Mouse (Mus musculus) limb, embryonic 13.5 days (tissue): Measurements from ENCODE around the gene Atxn2l. TPM values are rescaled to one million over a fixed set of nuclear protein-coding genes. Genes with fewer than 3 reads are reported as not detected.
A peak's percentile ranks its signal among the peaks of the same experiment; 100 is the strongest.

ENCODE experiments used
- ATAC-seq: fragments of 200-750 bp; cut with Nextera tagmentation; 2 replicates; pipeline ENCODE4 v1.8.0; 2017; ENCODE audit warnings: low read depth, moderate number of reproducible peaks, moderate TSS enrichment; ENCODE audit not compliant: low FRiP score
- H3K27ac ChIP-seq: fragments of 300-500 bp; sonication (generic); 2 replicates; pipeline ENCODE4 v1.5.1; 2015; ENCODE audit warnings: inconsistent platforms, mild to moderate bottlenecking, moderate library complexity
- H3K27me3 ChIP-seq: fragments of 300-500 bp; sonication (generic); 2 replicates; pipeline ENCODE4 v1.6.1; 2015; ENCODE audit warnings: mild to moderate bottlenecking, inconsistent platforms
- H3K36me3 ChIP-seq: fragments of 300-500 bp; sonication (generic); 2 replicates; pipeline ENCODE4 v1.6.1; 2015; ENCODE audit warnings: inconsistent platforms, mild to moderate bottlenecking, moderate library complexity
- H3K4me1 ChIP-seq: fragments of 300-500 bp; sonication (generic); 2 replicates; pipeline ENCODE4 v1.6.1; 2015; ENCODE audit warnings: inconsistent platforms
- H3K4me2 ChIP-seq: fragments of 300-500 bp; sonication (generic); replicated peaks from 2 replicates; pipeline ENCODE4 v1.6.1; 2015; ENCODE audit warnings: inconsistent platforms, mild to moderate bottlenecking, moderate library complexity
- H3K4me3 ChIP-seq: fragments of 300-500 bp; sonication (generic); 2 replicates; pipeline ENCODE4 v1.5.1; 2015; ENCODE audit warnings: moderate library complexity, mild to moderate bottlenecking, inconsistent platforms
- H3K9ac ChIP-seq: fragments of 300-500 bp; sonication (generic); 2 replicates; pipeline ENCODE4 v1.6.1; 2015; ENCODE audit warnings: mild to moderate bottlenecking, inconsistent platforms
- H3K9me3 ChIP-seq: fragments of 300-500 bp; sonication (generic); 2 replicates; pipeline ENCODE4 v1.6.1; 2016; ENCODE audit warnings: inconsistent platforms
- WGBS: fragments of 180-500 bp; shearing (Covaris S2); methylation state at CpG from one replicate; pipeline ENCODE4 v1.1.7; 2015; 5-methylcytosine and 5-hydroxymethylcytosine counted together
- polyA plus RNA-seq: library from polyadenylated mRNA; unstranded; fragments of >200 nt; fragmentation: Nextera tagmentation; extraction: Ambion mirVana; gene quantifications from 2 replicates; pipeline ENCODE4 v1.2.1, GENCODE M21; 2015

The Atxn2l gene
- polyA plus RNA-seq, 1 experiment from 2014 or later = 51.8 TPM

DNA sequence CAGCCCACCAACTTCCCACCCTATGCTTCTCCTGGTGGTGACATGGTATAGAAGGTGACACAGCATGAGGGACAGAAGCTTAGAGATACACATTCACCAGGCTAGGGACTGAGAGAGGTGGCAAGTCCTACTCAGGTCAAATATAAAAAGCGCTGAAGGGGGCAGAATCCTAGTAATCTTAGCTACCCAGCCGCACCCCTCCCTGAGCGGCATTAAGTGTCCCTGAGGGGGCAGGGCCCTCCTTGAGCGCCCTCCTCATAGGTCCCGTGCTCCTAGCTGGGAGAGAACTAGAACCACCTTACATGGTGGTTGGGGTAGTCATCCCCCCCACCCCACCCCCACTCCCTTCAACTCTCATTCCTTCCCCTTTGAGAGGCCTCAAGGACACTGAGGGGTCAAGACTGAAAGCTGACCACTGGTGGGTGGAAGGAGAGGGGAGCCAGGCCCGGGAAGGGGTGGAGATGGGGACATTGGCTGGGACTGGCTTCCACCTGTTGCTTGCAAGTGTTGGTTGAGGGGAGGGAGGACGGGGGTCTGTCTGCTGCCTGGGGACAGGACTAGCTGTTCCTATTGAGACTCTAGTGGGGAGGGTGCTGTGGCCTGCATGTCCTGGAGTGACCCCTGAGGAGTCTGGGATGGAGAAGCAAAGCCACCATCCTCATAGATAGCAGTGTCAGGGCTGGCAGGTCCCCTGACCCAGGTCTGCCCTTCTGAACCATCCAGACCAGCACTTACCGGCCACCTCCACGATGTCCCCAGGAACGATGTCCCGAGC is 44.2 kb downstream of the Atxn2l start:
- 80% methylated on average over 11 of the region's 11 CpGs for WGBS
- no peak overlapping the region for H3K27ac ChIP-seq
- H3K4me3 ChIP-seq = no peak overlapping the region
- no peak for ATAC-seq
- peaks cover 22% of the 10 kb centered on the region for H3K4me1 ChIP-seq
- no peak overlapping the region for H3K9ac ChIP-seq
- H3K9me3 ChIP-seq = no peaks in the 10 kb centered on the region
- H3K4me2 ChIP-seq = peak overlapping the region; percentile 14; the same call in 1 of the 2 replicates
- H3K36me3 ChIP-seq = no peaks in the 10 kb centered on the region
- H3K27me3 ChIP-seq = no peaks in the 10 kb centered on the region

DNA sequence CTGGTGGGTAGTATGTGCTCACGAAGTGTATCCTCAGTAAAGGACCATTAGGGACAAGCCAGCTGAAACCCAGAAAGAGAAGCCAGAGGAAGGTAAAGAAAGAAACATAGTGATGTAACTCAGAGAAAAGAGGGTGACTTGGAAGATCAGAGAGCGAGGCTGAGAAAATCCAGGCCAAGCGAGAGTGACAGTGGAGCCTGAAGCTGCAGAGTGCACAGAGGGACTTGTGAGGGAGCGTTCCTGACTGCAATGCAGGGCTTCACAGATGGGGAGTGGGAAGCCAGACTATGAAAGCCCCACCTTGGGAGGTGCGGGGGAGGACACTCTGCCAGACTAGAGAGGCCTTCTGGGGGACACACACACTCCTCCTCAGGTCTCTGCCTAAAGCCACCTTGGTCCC is 45.0 kb downstream of the Atxn2l start:
- WGBS = 77% methylated on average over 5 of the region's 5 CpGs
- no peaks in the 10 kb centered on the region for H3K36me3 ChIP-seq
- peaks cover 14% of the 10 kb centered on the region for H3K4me1 ChIP-seq
- no peak overlapping the region for H3K9ac ChIP-seq
- ATAC-seq = no peak
- no peak overlapping the region for H3K4me3 ChIP-seq
- H3K27me3 ChIP-seq = no peaks in the 10 kb centered on the region
- H3K9me3 ChIP-seq = no peaks in the 10 kb centered on the region
- no peak overlapping the region for H3K27ac ChIP-seq
- H3K4me2 ChIP-seq = no peak overlapping the region

DNA sequence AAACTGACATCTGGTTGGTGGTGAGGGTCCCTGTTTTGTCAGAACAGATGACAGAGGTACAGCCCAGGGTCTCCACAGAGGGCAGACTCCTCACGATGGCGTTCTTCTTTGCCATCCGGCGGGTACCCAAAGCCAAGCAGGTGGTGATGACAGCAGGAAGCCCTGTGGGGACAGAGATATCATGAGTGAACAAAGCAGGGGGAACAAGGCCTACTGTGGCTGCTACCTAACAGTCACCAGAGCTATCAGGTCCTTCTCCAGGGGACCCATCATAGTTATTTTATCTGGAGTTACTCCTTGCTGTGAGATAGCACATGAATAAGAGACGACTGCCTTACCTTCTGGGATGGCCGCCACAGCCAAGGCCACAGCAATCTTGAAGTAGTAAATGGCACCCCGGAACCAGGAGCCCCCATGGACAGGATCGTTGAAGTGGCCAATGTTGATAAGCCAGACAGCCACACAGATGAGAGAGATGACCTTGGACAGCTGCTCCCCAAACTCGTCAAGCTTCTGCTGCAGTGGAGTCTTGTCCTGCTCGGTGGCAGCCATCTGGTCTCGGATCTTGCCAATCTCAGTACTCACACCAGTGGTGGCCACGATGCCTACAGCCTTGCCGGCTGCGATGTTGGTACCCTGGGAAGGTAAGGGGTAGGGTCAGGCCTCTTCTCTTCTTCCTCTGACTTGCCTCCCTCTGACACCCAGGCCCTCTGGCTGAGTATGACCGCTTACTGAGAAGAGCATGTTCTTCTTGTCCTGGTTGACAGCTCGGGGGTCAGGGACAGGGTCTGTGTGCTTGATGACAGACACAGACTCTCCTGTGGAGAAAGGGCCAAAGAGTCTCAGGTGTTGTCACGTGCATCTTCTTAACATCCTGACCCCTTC is 46.6 kb downstream of the Atxn2l start:
- peaks cover 9% of the 10 kb centered on the region; the same call in 1 of the 2 replicates for H3K4me1 ChIP-seq
- WGBS = 86% methylated on average over 17 of the region's 17 CpGs
- H3K27ac ChIP-seq = no peak overlapping the region
- no peaks in the 10 kb centered on the region for H3K9me3 ChIP-seq
- ATAC-seq = no peak
- H3K4me2 ChIP-seq = no peak overlapping the region
- H3K36me3 ChIP-seq = no peaks in the 10 kb centered on the region
- no peak overlapping the region for H3K4me3 ChIP-seq
- no peaks in the 10 kb centered on the region for H3K27me3 ChIP-seq
- no peak overlapping the region for H3K9ac ChIP-seq

DNA sequence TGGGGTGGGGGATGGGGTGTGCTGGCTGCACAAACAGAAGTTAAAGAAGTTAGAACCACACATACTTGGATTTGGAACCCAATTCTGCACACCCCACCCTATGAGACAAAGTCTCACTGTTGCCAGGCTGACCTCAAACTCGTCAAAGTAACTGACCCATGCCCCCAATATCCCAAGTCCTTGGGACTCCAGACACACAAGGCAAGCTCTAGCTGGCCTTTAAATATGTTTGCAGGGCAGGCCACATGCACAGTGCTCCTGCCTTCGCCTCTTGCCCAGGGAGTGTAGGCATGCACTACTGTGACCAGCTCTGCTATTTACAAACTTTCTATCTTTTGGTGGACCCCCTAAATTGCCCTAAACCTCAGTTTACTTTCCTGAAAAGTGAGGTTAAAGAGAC is 48.0 kb downstream of the Atxn2l start:
- H3K27me3 ChIP-seq = no peaks in the 10 kb centered on the region
- H3K27ac ChIP-seq = no peak overlapping the region
- no peak for ATAC-seq
- WGBS = 77% methylated on average over 2 of the region's 2 CpGs
- no peaks in the 10 kb centered on the region for H3K36me3 ChIP-seq
- H3K4me1 ChIP-seq = no peaks in the 10 kb centered on the region
- no peak overlapping the region for H3K4me3 ChIP-seq
- H3K4me2 ChIP-seq = no peak overlapping the region
- no peak overlapping the region for H3K9ac ChIP-seq
- no peaks in the 10 kb centered on the region for H3K9me3 ChIP-seq

DNA sequence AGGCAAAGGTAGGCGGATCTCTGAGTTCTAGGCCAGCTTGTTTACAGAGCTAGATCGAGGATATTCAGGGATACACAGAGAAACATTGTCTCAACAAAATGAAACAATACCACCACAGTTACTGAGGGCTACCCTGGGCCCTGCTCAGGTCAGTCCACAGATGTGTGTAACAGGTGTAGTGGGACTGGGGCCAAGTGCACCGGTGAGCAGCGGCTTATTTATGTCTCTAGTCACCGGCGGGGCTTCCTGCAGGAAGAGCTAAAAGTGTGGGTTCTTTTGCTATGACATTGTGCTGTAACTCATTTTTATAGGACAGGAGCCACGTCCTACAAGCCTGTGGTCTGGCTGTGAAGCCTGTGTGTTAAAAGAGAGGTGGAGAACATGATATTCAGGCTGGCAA is 49.4 kb downstream of the Atxn2l start:
- H3K4me2 ChIP-seq = no peak overlapping the region
- H3K36me3 ChIP-seq = peaks cover under 1% of the 10 kb centered on the region; the same call in 1 of the 2 replicates
- H3K4me3 ChIP-seq = no peak overlapping the region
- H3K4me1 ChIP-seq = no peaks in the 10 kb centered on the region
- 41% methylated on average over 7 of the region's 7 CpGs for WGBS
- no peaks in the 10 kb centered on the region for H3K27me3 ChIP-seq
- no peak overlapping the region for H3K9ac ChIP-seq
- H3K9me3 ChIP-seq = no peaks in the 10 kb centered on the region
- no peak for ATAC-seq
- H3K27ac ChIP-seq = no peak overlapping the region

DNA sequence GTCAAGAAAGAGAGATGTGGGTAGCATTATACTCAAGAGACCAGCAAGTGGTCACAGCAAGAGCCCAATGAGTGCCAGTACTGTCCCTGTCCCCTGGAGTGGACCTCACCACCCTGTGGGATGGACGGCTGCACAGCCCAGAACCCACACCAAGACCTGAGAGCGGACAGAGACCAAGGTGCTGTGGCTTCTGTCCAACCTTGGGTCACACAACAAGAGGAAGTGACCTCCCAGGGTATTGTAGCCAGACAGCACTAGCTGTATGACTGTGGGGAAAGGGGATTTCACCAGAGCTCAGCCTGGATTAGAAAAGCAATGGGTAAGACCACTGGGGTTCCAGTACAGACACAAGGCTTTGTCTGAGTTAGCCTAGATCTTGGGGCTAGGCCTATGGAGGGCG is 51.0 kb downstream of the Atxn2l start:
- Histone ChIP-seq H3K4me3 (no peak overlapping the region), H3K36me3 (peaks cover 16% of the 10 kb centered on the region), H3K27me3 (no peaks in the 10 kb centered on the region), H3K9me3 (no peaks in the 10 kb centered on the region), H3K9ac (no peak overlapping the region), H3K4me2 (no peak overlapping the region), H3K27ac (no peak overlapping the region), H3K4me1 (no peaks in the 10 kb centered on the region)
- WGBS = 93% methylated on average over 3 of the region's 3 CpGs
- ATAC-seq = no peak

DNA sequence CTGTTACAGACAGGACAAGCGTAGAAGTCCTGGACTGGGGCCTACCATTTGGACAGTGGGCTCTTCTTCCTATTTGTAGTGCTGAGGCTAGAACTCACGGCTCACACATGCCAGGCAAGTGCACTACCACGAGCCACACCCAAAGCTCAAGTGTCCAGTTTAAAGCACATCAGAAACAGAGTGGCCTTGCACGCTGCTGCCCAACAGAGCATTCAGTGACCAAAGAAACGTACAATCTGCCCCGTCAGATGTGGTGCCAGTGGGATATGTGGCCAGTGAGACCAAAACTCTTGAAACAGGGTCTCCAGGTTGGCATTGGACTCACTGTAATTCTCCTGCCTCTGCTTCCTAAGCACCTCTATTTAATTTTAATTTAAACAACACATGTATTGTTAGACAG is 52.6 kb downstream of the Atxn2l start:
- no peak overlapping the region for H3K4me3 ChIP-seq
- H3K9ac ChIP-seq = no peak overlapping the region
- H3K27me3 ChIP-seq = no peaks in the 10 kb centered on the region
- WGBS = 91% methylated on average over 6 of the region's 6 CpGs
- no peak for ATAC-seq
- no peaks in the 10 kb centered on the region for H3K4me1 ChIP-seq
- peaks cover 32% of the 10 kb centered on the region for H3K36me3 ChIP-seq
- no peaks in the 10 kb centered on the region for H3K9me3 ChIP-seq
- H3K27ac ChIP-seq = no peak overlapping the region
- no peak overlapping the region for H3K4me2 ChIP-seq

DNA sequence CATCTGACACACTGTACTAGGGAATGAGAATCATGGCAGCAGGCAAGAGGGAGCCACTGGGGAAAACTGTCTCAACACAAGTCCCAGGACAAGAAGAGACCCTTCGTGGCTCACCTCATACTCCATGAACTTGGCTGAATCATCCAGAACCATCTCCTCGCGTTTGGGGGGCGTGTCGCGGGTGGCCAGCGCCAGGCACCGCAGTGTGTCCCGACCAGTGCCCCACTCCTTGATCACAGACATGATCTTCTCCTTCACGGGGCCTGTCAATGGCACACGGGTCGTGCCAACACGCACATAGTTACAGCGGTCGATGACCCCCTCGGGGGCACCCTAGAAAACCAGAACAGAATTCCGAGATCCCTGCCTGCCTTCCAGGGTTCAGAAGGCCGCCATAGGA is 53.2 kb downstream of the Atxn2l start:
- no peak overlapping the region for H3K9ac ChIP-seq
- H3K36me3 ChIP-seq = peaks cover 38% of the 10 kb centered on the region
- H3K27me3 ChIP-seq = no peaks in the 10 kb centered on the region
- no peaks in the 10 kb centered on the region for H3K9me3 ChIP-seq
- H3K4me2 ChIP-seq = no peak overlapping the region
- WGBS = 88% methylated on average over 18 of the region's 18 CpGs
- no peaks in the 10 kb centered on the region for H3K4me1 ChIP-seq
- no peak overlapping the region for H3K4me3 ChIP-seq
- no peak overlapping the region for H3K27ac ChIP-seq
- ATAC-seq = no peak

DNA sequence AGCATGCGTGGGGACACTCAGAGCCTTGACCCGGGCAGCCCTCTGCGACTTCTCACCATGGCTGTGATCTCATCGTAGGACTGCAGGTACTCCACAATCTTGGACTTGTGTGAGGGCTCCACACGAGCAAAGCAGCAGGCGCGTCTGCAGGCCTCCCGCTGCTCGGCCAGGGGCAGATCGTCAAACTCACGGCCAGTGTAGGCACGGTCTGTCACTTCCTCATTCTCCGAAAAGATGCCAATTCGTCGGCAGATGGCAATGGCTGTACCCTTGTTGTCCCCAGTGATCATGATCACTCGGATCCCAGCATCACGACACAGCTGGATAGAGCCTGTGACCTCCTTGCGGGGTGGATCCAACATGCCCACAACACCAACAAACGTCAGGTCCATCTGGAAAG is 54.8 kb downstream of the Atxn2l start:
- H3K9me3 ChIP-seq = no peaks in the 10 kb centered on the region
- no peak for ATAC-seq
- H3K36me3 ChIP-seq = peaks cover 50% of the 10 kb centered on the region
- H3K4me2 ChIP-seq = no peak overlapping the region
- H3K4me3 ChIP-seq = no peak overlapping the region
- WGBS = 92% methylated on average over 19 of the region's 19 CpGs
- no peak overlapping the region for H3K27ac ChIP-seq
- H3K27me3 ChIP-seq = no peaks in the 10 kb centered on the region
- no peaks in the 10 kb centered on the region for H3K4me1 ChIP-seq
- H3K9ac ChIP-seq = no peak overlapping the region; the same call in 1 of the 2 replicates

DNA sequence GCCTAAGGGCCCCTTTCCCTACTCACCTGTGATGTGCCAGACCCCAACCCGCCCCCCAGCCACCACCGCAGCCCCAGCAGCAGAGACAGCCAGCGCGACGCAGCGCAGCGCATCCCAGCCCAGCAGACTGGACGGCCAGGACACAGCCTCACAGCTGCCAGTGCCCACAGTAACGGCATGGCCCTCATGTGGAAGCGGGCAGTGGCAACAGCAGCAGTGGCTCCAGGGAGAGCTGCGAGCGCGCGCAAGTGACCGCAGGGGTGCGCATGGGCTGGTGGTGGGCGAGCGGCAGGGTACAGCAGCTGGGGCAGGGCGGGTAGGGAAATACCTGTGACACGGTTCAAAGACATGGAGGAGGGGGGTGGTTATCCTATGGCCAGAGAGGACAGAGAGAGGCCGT is 57.0 kb downstream of the Atxn2l start:
- Histone ChIP-seq H3K4me1 (no peaks in the 10 kb centered on the region), H3K9me3 (no peaks in the 10 kb centered on the region), H3K4me3 (no peak overlapping the region), H3K9ac (no peak overlapping the region), H3K27ac (no peak overlapping the region), H3K36me3 (peaks cover 66% of the 10 kb centered on the region), H3K27me3 (no peaks in the 10 kb centered on the region), H3K4me2 (no peak overlapping the region)
- no peak for ATAC-seq
- 92% methylated on average over 21 of the region's 21 CpGs for WGBS

DNA sequence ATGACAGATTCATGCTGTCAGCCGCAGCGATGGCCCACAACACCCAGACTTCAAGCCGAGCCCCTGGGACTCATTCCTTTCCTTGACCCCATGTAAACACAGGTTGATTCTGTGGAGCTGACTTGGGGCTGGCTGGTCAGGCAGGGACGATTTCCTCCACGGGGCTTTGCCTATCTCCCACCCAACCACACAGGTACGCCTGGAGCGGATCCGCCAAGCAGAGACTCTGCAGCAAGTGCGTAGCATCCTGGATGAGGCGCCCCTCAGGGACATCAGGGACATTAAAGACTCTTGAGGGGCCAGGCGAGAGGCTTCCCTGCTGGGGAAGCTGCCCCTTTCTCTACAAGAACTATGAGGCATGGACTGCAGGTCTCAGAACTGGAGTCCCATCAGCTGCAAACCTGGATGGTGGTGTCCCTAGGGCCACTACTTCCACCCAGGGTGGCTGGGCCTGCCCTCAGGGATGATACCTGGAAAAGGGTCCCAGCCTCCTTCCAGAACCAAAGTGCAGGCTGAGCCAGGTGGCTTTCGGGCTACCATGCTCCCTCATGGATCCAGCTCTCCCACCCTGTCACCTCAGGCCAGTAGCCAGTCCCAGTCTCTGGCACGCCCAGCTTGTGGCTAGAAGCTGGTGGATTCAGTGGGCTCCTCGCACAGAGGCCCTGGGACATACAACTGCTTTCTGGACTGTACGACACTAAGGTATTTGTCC is 58.0 kb downstream of the Atxn2l start:
- no peak overlapping the region for H3K4me2 ChIP-seq
- ATAC-seq = no peak
- WGBS = 95% methylated on average over 15 of the region's 15 CpGs

DNA sequence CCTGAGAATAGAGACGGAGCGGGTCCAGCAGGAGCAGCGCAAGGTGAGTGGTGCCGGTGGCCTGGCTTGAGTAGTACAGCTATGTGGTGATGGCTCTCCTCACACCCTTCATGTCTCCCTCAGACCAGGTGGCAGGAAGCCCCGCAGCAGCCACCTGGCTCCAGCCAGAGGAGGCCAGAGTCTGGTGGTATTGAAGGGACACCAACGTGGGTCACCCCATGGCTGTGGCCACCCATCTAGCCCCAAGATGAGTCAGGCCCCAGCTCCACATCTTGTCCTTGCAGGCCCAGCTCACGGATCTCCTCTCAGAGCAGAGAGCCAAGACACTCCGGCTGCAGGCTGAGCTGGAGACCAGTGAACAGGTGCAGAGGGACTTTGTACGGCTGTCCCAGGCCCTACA is 58.7 kb downstream of the Atxn2l start:
- Histone ChIP-seq H3K27ac (no peak overlapping the region), H3K4me2 (no peak overlapping the region), H3K9ac (no peak overlapping the region), H3K4me3 (no peak overlapping the region), H3K36me3 (peaks cover 73% of the 10 kb centered on the region), H3K27me3 (no peaks in the 10 kb centered on the region), H3K9me3 (no peaks in the 10 kb centered on the region), H3K4me1 (no peaks in the 10 kb centered on the region)
- WGBS = 91% methylated on average over 9 of the region's 9 CpGs
- ATAC-seq = no peak

More for the DNA sequence above, 58.0 kb downstream of the Atxn2l start:
- Histone ChIP-seq H3K27ac (no peak overlapping the region), H3K36me3 (peaks cover 70% of the 10 kb centered on the region), H3K4me1 (no peaks in the 10 kb centered on the region), H3K4me3 (no peak overlapping the region), H3K9ac (0 out of 2 replicates have a peak overlapping the region, but pooled peaks have one; percentile 13), H3K9me3 (no peaks in the 10 kb centered on the region), H3K27me3 (no peaks in the 10 kb centered on the region)
